Mouse (Mus musculus): Measurements from ENCODE around the gene Cdcp2.

DNA sequence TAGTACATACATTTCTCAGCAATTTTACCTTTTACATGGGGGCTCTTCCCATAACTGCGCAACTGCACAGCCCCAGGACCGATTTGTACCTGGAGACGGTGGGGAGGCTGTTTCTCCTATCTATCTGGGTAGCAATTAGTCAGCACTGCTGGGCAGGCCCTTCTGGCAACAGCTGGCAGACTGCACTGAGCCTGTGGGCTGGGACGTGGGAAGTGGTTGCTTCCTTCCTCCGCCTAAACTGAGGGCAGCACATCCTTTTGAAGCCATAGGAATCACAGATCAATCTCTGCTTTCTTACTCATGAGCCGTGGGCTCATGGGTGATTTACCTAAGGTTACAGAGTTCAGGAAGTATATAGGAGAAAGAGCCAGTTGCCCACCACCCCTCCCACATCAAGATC, 37.9 kb upstream of the Cdcp2 start:
- TF ChIP-seq CTCF (IDR thresholded peaks at IDR 0.05; ENCODE audit: control insufficient read depth, insufficient read depth, insufficient read length) (no peak), MAX (IDR thresholded peaks at IDR 0.05) (no peak), FOSL1 (IDR thresholded peaks at IDR 0.05; ENCODE audit: insufficient read depth, low read length, poor library complexity, severe bottlenecking) (no peak)
